Mouse (Mus musculus) cortical plate, adult 2 months (tissue): ENCODE data around the gene Crip1. TPM values are rescaled to one million over a fixed set of nuclear protein-coding genes. Genes with fewer than 3 reads are reported as not detected.
A peak's percentile ranks its signal among the peaks of the same experiment; 100 is the strongest.

ENCODE experiments used
- H3K27ac ChIP-seq: fragments of 200-500 bp; 2 replicates; pipeline ENCODE4 v1.5.1; 2012; ENCODE audit warnings: low read length, control low read depth, inconsistent platforms; ENCODE audit not compliant: insufficient read depth
- H3K4me1 ChIP-seq: fragments of 200-500 bp; 2 replicates; pipeline ENCODE4 v1.6.1; 2011; ENCODE audit warnings: low read length; ENCODE audit not compliant: control insufficient read depth, insufficient read depth
- H3K4me3 ChIP-seq: fragments of 200-500 bp; 2 replicates; pipeline ENCODE4 v1.5.1; 2011; ENCODE audit warnings: mild to moderate bottlenecking, low read length, control low read depth; ENCODE audit not compliant: insufficient read depth
- CTCF ChIP-seq: fragments of 200-500 bp; IDR thresholded peaks from 2 replicates; pipeline ENCODE4 v1.5.1; 2011; ENCODE audit warnings: mild to moderate bottlenecking, control low read depth, low read length; ENCODE audit not compliant: insufficient read depth; ENCODE audit errors: extremely low read depth
- POLR2A ChIP-seq: fragments of 200-500 bp; IDR thresholded peaks from 2 replicates; pipeline ENCODE4 v1.6.1; 2011; ENCODE audit warnings: mild to moderate bottlenecking, low read length, control low read depth; ENCODE audit not compliant: insufficient read depth; ENCODE audit errors: extremely low read depth
- polyA plus RNA-seq: library from polyadenylated mRNA; depleted of rRNA; stranded (reverse); fragments of >200 nt; gene quantifications from 2 replicates; pipeline ENCODE4 v1.2.3, GENCODE M21; 2012

The Crip1 gene
- polyA plus RNA-seq, 1 experiment, result 70.7 TPM

- H3K4me1 ChIP-seq, result peaks cover 1% of the 10 kb centered on the region; the same call in 1 of the 2 replicates
- H3K4me3 ChIP-seq, result no peak overlapping the region
- TF ChIP-seq POLR2A (no peak), CTCF (no peak)
- no peak overlapping the region for H3K27ac ChIP-seq
These were observed 525 bp upstream of the Crip1 start for GRCm38 (mm10) chr12:113145591-113145990.

DNA sequence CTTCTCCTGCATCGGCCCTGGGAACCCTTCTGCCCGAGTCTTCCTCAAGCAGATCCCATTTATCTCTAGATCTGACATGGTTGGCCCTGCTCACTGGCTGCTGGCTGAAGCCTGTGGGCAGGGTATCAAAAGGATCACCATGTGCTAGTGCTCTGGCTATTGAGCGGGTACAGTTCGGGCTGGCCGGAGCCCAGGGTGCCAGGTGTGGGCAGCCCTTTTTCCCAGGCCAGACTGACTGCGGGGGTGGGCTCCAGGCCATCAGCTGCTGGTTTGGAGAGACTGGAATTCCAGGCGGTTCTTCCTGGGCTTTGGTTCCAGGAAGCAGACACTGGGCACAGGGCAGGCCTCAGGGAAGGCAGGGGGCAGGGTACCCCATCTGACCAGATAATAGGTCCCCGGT is 1.4 kb downstream of the Crip1 start:
- TF ChIP-seq POLR2A (no peak), CTCF (no peak)
- H3K4me1 ChIP-seq, result peaks cover 1% of the 10 kb centered on the region; the same call in 1 of the 2 replicates
- H3K27ac ChIP-seq, result no peak overlapping the region
- no peak overlapping the region for H3K4me3 ChIP-seq

DNA sequence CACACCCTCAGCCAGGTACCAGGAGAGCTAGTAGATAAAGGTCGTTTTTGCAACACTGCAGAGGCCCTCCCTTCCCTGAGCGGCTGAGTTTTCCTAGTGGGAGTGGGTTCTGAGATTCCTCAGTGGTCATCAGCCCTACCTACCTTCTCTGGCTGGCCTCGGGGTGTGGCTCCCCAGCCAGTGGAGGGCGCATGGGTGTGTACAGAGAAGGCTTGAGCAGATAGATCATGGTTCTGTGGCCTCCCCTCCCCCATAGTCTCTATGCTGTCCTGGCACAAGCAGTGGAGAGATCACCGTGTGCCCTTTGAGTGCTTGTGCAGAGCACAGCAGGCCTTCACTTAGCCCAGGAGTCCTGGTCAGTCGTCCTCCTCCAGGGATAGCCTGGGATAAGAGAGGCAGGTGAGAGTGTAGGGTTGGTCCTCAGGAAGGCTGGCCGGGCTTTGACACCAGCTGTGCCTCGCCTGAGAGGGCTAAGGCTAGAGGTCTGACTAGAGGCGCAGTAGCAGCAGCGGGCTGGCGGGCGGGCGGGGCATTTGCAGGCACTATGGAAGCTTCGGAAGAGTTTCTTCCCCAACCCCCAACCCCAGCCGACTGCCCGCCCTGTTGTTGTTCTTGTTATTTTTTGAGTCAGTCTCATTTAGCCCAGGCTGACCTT is 2.4 kb downstream of the Crip1 start:
- Histone ChIP-seq H3K27ac (no peak overlapping the region), H3K4me1 (peaks cover 1% of the 10 kb centered on the region; the same call in 1 of the 2 replicates), H3K4me3 (no peak overlapping the region)
- TF ChIP-seq POLR2A (no peak), CTCF (no peak)

- TF ChIP-seq CTCF (no peak), POLR2A (no peak)
- peaks cover 1% of the 10 kb centered on the region; the same call in 1 of the 2 replicates for H3K4me1 ChIP-seq
These were observed 3.2 kb downstream of the Crip1 start for GRCm38 (mm10) chr12:113149341-113149740.

DNA sequence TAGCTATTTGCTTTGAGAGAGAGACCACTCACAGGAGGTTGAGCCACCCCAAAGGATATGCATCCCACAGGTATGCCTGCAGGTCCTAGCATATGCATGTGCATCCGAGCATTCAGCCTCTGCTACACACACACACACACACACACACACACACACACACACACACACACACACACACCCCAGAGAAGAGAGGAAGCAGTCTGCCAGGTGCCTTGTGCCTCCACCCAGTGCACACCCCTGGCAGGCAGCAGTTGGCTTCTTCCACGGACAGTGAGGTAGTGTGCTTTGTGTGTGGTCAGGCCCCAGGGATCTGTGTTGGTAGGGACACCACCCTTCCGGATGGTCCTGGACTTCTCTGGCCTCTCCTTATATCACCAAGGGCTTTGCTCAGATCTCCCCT is 3.8 kb downstream of the Crip1 start:
- no peak for TF ChIP-seq CTCF
- TF ChIP-seq POLR2A, result no peak
- Histone ChIP-seq H3K4me1 (peaks cover 1% of the 10 kb centered on the region; the same call in 1 of the 2 replicates), H3K4me3 (no peak overlapping the region), H3K27ac (no peak overlapping the region)

More at GRCm38 (mm10) chr12:113149341-113149740, 3.2 kb downstream of the Crip1 start:
- Histone ChIP-seq H3K27ac (no peak overlapping the region), H3K4me3 (no peak overlapping the region)

DNA sequence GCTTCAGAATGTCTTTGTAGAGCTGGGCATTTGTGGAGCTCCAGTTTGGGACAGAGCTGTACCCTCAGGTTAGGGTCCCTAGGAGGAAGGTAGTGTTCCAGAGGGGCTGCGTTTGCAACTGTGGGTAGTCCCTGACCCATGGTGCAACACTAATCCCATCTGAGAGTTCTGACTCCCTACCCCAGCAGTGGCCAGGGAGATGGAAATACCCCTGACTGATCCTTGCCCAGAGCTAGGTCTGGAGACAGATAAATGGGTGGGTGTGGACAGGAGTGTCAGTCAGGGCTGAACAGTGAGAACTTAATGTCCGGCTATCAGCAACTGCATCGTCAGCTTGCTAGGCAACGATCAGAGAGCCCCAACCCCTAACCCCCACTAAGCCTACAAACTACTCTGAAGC is 4.5 kb downstream of the Crip1 start:
- H3K4me1 ChIP-seq, result peaks cover 1% of the 10 kb centered on the region; the same call in 1 of the 2 replicates
- no peak overlapping the region for H3K4me3 ChIP-seq
- H3K27ac ChIP-seq, result no peak overlapping the region
- TF ChIP-seq POLR2A, result no peak
- no peak for TF ChIP-seq CTCF

GRCm38 (mm10) chr12:113151046-113151445 is 4.9 kb downstream of the Crip1 start:
- no peak for TF ChIP-seq POLR2A
- no peak for TF ChIP-seq CTCF
- no peak overlapping the region for H3K27ac ChIP-seq
- H3K4me3 ChIP-seq, result no peak overlapping the region
- peaks cover 1% of the 10 kb centered on the region; the same call in 1 of the 2 replicates for H3K4me1 ChIP-seq

- Histone ChIP-seq H3K4me1 (peaks cover 1% of the 10 kb centered on the region; the same call in 1 of the 2 replicates), H3K27ac (no peak overlapping the region), H3K4me3 (peak overlapping the region; percentile 38)
- TF ChIP-seq CTCF, result no peak
- no peak for TF ChIP-seq POLR2A
These were observed 5.7 kb downstream of the Crip1 start for GRCm38 (mm10) chr12:113151661-113152271.

DNA sequence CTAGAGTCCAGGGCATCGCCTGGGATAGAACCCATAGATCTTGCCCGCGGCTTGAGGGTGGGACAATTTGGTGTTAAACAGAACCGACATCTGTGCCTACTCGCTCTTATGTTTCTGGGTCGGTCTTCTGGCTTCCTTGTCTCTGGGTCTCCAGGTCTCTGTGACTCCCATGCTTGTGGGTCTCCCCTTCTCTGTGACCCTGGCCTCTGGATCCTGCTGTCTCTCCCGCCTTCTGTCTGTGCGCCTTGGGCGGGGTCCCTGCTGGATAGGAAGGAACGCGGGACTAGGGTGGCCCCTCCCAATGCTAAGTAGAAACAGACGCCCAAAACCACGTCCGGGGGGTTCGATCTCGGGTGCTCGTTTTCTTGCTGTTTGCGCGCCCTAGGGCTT is 6.2 kb downstream of the Crip1 start:
- Histone ChIP-seq H3K27ac (no peak overlapping the region), H3K4me3 (peak overlapping the region; percentile 38), H3K4me1 (no peaks in the 10 kb centered on the region)
- no peak for TF ChIP-seq POLR2A
- TF ChIP-seq CTCF, result no peak
